Mouse (Mus musculus) lung, adult 2 months (tissue): Measurements from ENCODE around the gene Taf6. TPM values are rescaled to one million over a fixed set of nuclear protein-coding genes. Genes with fewer than 3 reads are reported as not detected.

ENCODE experiments used
- DNase-seq: peaks from one replicate; pipeline ENCODE4 v3.0.0; 2022
- H3K4me1 ChIP-seq: fragments of 200-500 bp; 2 replicates; pipeline ENCODE4 v1.6.1; 2011; ENCODE audit warnings: low read length; ENCODE audit not compliant: control insufficient read depth, insufficient read depth
- H3K4me3 ChIP-seq: fragments of 200-500 bp; replicated peaks from 2 replicates; pipeline ENCODE3; 2011; ENCODE audit warnings: low read depth, mild to moderate bottlenecking, control low read depth, low read length; ENCODE audit errors: extremely low read depth
- CTCF ChIP-seq: fragments of 200-500 bp; IDR thresholded peaks from 2 replicates; pipeline ENCODE4 v1.5.1; 2011; ENCODE audit warnings: mild to moderate bottlenecking, low read length, control low read depth; ENCODE audit not compliant: insufficient read depth
- POLR2A ChIP-seq: fragments of 200-500 bp; IDR thresholded peaks from 2 replicates; pipeline ENCODE4 v1.6.1; 2011; ENCODE audit warnings: low read depth, mild to moderate bottlenecking, control low read depth, low read length, borderline replicate concordance; ENCODE audit errors: extremely low read depth
- WGBS: fragments of 180-500 bp; shearing (Covaris S2); methylation state at CpG from one replicate; pipeline ENCODE4 v1.1.7; 2018; 5-methylcytosine and 5-hydroxymethylcytosine counted together
- polyA plus RNA-seq: library from polyadenylated mRNA; depleted of rRNA; stranded (reverse); fragments of >200 nt; gene quantifications from 2 replicates; pipeline ENCODE4 v1.2.3, GENCODE M21; 2012; rRNA removed

Taf6 gene
- polyA plus RNA-seq, 1 experiment = 52.6 TPM

GRCm38 (mm10) chr5:138155443-138155976, 31.7 kb downstream of the Taf6 start, which contains the start of gene Zfp113:
Zfp113 (minus strand) TSS chr5:138155744.
- WGBS = under 1% methylated on average over 31 of the region's 31 CpGs
- H3K4me3 ChIP-seq = peak within 1 kb of the TSS; percentile 94
- 0 out of 2 replicates have a peak, but pooled peaks cover 2% of the 10 kb centered on the region for H3K4me1 ChIP-seq
- TF ChIP-seq POLR2A (peak; percentile 89), CTCF (peak; percentile 97)
- peak; percentile 79 for DNase-seq

GRCm38 (mm10) chr5:138154390-138154789, 32.9 kb downstream of the Taf6 start:
- no peak for DNase-seq
- Histone ChIP-seq H3K4me1 (0 out of 2 replicates have a peak, but pooled peaks cover 2% of the 10 kb centered on the region), H3K4me3 (no peak overlapping the region)
- TF ChIP-seq POLR2A (no peak), CTCF (no peak)
- 56% methylated on average over 3 of the region's 3 CpGs for WGBS

GRCm38 (mm10) chr5:138138585-138138984, 48.7 kb downstream of the Taf6 start:
- 58% methylated on average over 4 of the region's 4 CpGs for WGBS
- TF ChIP-seq CTCF (no peak), POLR2A (no peak)
- Histone ChIP-seq H3K4me1 (no peaks in the 10 kb centered on the region), H3K4me3 (no peak overlapping the region)
- no peak for DNase-seq

- H3K4me3 ChIP-seq = no peak overlapping the region
- WGBS = 53% methylated on average over 8 of the region's 8 CpGs
- TF ChIP-seq POLR2A = no peak
- TF ChIP-seq CTCF = peak; percentile 52; the same call in 1 of the 2 replicates
- no peak for DNase-seq
- H3K4me1 ChIP-seq = no peaks in the 10 kb centered on the region
Observed at GRCm38 (mm10) chr5:138137935-138138549, 49.2 kb downstream of the Taf6 start.

- 27% methylated on average over 4 of the region's 4 CpGs for WGBS
- no peaks in the 10 kb centered on the region for H3K4me1 ChIP-seq
- DNase-seq = no peak
- TF ChIP-seq POLR2A = no peak
- TF ChIP-seq CTCF = no peak
- no peak overlapping the region for H3K4me3 ChIP-seq
Observed at GRCm38 (mm10) chr5:138137257-138137656, 50.0 kb downstream of the Taf6 start.

- TF ChIP-seq CTCF = no peak
- no peak for TF ChIP-seq POLR2A
- DNase-seq = no peak
- H3K4me1 ChIP-seq = no peaks in the 10 kb centered on the region
- no peak overlapping the region for H3K4me3 ChIP-seq
- 82% methylated on average over 5 of the region's 5 CpGs for WGBS
Observed at GRCm38 (mm10) chr5:138132425-138133064, 54.7 kb downstream of the Taf6 start.

Other genes with a start within 250 kb of the Taf6 start
- 0.03 and 0.33 TPM in 2 replicates for gene Gjc3, start 224.4 kb downstream of the Taf6 start, polyA plus RNA-seq
- gene Azgp1, start 205.9 kb downstream of the Taf6 start, polyA plus RNA-seq = 1.1 and 1.2 TPM in 2 replicates
- not detected in 2 replicates for gene Smok3a, start 166.2 kb downstream of the Taf6 start, polyA plus RNA-seq
- gene Smok3b, start 166.0 kb downstream of the Taf6 start, polyA plus RNA-seq = not detected in 2 replicates
- gene Smok3c, start 134.3 kb downstream of the Taf6 start, polyA plus RNA-seq = not detected in 2 replicates
- gene Zkscan1, start 102.4 kb downstream of the Taf6 start, polyA plus RNA-seq = 4.0 and 5.9 TPM in 2 replicates
- gene Zscan21, start 70.5 kb downstream of the Taf6 start, polyA plus RNA-seq = 5.8 and 8.3 TPM in 2 replicates
- 2.7 and 3.5 TPM in 2 replicates for gene Zfp113, start 31.7 kb downstream of the Taf6 start, polyA plus RNA-seq
- gene Cops6, start 26.4 kb downstream of the Taf6 start, polyA plus RNA-seq = 47.7 and 59.9 TPM in 2 replicates
- gene Ap4m1, start 15.4 kb downstream of the Taf6 start, polyA plus RNA-seq = 28.4 and 40.3 TPM in 2 replicates
- gene Mcm7, start 15.0 kb downstream of the Taf6 start, polyA plus RNA-seq = 16.9 and 22.1 TPM in 2 replicates
- gene Cnpy4, start within 50 bp of the Taf6 start, polyA plus RNA-seq = 3.6 and 8.6 TPM in 2 replicates
- gene Mblac1, start 6.9 kb upstream of the Taf6 start, polyA plus RNA-seq = 5.0 and 5.5 TPM in 2 replicates
- 0.34 and 0.57 TPM in 2 replicates for gene Nxpe5, start 38.4 kb upstream of the Taf6 start, polyA plus RNA-seq
- 131 and 156 TPM in 2 replicates for gene Lamtor4, start 68.0 kb upstream of the Taf6 start, polyA plus RNA-seq
- gene BC037034, start 76.6 kb upstream of the Taf6 start, polyA plus RNA-seq = 49.4 and 50.8 TPM in 2 replicates
- 0.74 and 1.5 TPM in 2 replicates for gene Gal3st4, start 85.4 kb upstream of the Taf6 start, polyA plus RNA-seq
- gene Gm43720, start 92.5 kb upstream of the Taf6 start, polyA plus RNA-seq = 0.01 TPM in 1 of 2 replicates, not detected in the other
- 4.1 and 6.5 TPM in 2 replicates for gene Gpc2, start 92.6 kb upstream of the Taf6 start, polyA plus RNA-seq
- 0.19 and 0.59 TPM in 2 replicates for gene Stag3, start 92.8 kb upstream of the Taf6 start, polyA plus RNA-seq
- gene Pvrig, start 154.5 kb upstream of the Taf6 start, polyA plus RNA-seq = 0.36 and 0.60 TPM in 2 replicates